Mouse (Mus musculus): ENCODE data around the gene Gbp8.
"Not testable (repeated sequence)": the region's sequence is repeated elsewhere in the genome, so short reads cannot be mapped to it uniquely, and the experiment has no call there.

GRCm38 (mm10) chr5:105064443-105064842, 74.9 kb downstream of the Gbp8 start:
- not testable (repeated sequence) for TF ChIP-seq CTCF (IDR thresholded peaks at IDR 0.05); EP300 (IDR thresholded peaks at IDR 0.05; ENCODE audit: insufficient read depth, low read depth, low read length); POLR2A (IDR thresholded peaks at IDR 0.05; ENCODE audit: insufficient read depth, low read depth, low read length)
